Comparison of ENCODE assay signal across 8 mouse cellular contexts in the genomic region with DNA sequence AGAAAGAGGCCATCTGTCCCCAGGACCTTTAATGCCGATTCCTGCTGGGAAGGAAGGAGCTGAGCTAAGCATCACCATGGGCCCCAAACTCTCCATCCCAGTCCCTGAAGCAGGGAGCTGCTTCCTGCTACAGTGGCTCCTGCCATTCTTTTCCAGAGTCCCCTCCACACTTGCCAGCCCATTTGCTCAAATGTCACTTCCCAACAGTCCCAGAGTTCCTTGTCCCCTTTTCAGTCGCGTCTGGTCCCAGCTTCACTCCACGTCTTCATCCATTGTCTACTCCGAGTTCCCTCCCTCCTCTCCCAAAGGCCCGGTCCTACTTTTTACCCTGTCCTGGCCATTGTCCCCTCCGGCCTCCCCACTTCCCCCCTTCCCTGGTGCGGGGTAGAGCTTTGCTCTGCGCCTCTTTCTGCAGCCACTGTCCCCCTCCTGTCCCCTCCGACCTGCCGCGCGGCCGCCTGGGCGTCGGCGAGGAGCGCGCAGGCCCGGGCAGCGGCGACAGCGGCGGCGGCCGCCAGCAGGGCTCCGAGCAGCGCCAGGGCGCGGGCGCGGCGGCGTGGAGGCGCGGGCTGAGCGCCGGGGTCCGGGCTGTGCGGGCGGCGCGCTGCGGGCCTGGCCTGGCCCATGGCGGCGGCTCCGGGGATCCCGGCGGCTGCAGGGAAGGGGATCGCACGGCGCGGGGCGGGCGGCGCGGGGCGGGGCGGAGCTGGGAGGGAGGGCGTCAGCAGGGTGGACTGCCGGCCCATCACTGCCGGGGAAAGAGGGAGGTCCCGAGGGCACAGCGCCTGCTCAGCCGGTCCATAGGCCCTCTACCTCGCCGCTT. TPM values are rescaled to one million over a fixed set of nuclear protein-coding genes. Genes with fewer than 3 reads are reported as not detected.
DNase-seq lines count a peak whose midpoint lies in the region; ATAC-seq and TF ChIP-seq lines count a peak whose summit lies in the region.

A gene (minus strand): TSS at position 673 of the 823 bp plus-strand sequence.

- TF ChIP-seq CTCF in liver, adult 2 months (IDR thresholded peaks at IDR 0.05; ENCODE audit: low read depth, low read length) = no peak
- TF ChIP-seq CTCF in midbrain, postnatal 0 days (IDR thresholded peaks at IDR 0.05) = no peak

- H3K4me1 ChIP-seq in liver, adult 2 months (ENCODE audit: control insufficient read depth, insufficient read depth, low read length) = no peaks in the 10 kb centered on the region
- peaks cover 7% of the 10 kb centered on the region for H3K4me1 ChIP-seq in midbrain, postnatal 0 days (ENCODE audit: insufficient read depth, low read length)

- H3K27ac ChIP-seq in liver, adult 2 months (replicated peaks; ENCODE audit: insufficient read depth, low read depth, low read length) = no peak within 1 kb of the TSS
- H3K27ac ChIP-seq in midbrain, postnatal 0 days (ENCODE audit: low read depth, low read length) = peak within 1 kb of the TSS; percentile 81

- H3K79me2 ChIP-seq in liver, adult 2 months (ENCODE audit: control insufficient read depth, insufficient read depth, low read length) = no peaks in the 10 kb centered on the region

- H3K9ac ChIP-seq in liver, adult 2 months (ENCODE audit: low read depth, low read length) = peak within 1 kb of the TSS; percentile 58
- H3K9ac ChIP-seq in midbrain, postnatal 0 days (replicated peaks; ENCODE audit: low read length, poor library complexity, severe bottlenecking) = peak within 1 kb of the TSS; percentile 96

- peak within 1 kb of the TSS; percentile 86 for H3K4me2 ChIP-seq in midbrain, postnatal 0 days (ENCODE audit: low read depth, low read length, poor library complexity, severe bottlenecking)

- H3K9me3 ChIP-seq in midbrain, postnatal 0 days (ENCODE audit: low read length) = no peaks in the 10 kb centered on the region

- peak; percentile 41 for DNase-seq in thymus, postnatal 4 days
- no peak for DNase-seq in thymus, postnatal 10 days (ENCODE audit: low spot score in 2 of 2)
- DNase-seq in embryo, embryonic 11 days = peak; percentile 78
- DNase-seq in heart, adult 8-10 months (ENCODE audit: low spot score) = peak; percentile 57
- DNase-seq in kidney, adult 8-10 months = peak; percentile 26 to 32
- no peak for DNase-seq in liver, adult 2 months (ENCODE audit: extremely low read depth, low read depth, low spot score)
- DNase-seq in midbrain, postnatal 0 days (ENCODE audit: low spot score) = peak; percentile 52

- H3K36me3 ChIP-seq in liver, adult 2 months (ENCODE audit: control insufficient read depth, insufficient read depth, low read length) = no peaks in the 10 kb centered on the region
- H3K36me3 ChIP-seq in midbrain, postnatal 0 days (ENCODE audit: insufficient read depth, low read length) = peaks cover 8% of the 10 kb centered on the region; the same call in 1 of the 2 replicates

- 7% methylated on average over 64 of the region's 67 CpGs for WGBS in liver, adult 2 months
- under 1% methylated on average over 57 of the region's 67 CpGs for WGBS in midbrain, postnatal 0 days

- no peak for TF ChIP-seq POLR2A in liver, adult 2 months (IDR thresholded peaks at IDR 0.05; ENCODE audit: extremely low read depth, insufficient read depth, low read length)

- peak; percentile 64 for ATAC-seq in midbrain, postnatal 0 days (ENCODE audit: low FRiP score)
- no peak for ATAC-seq in activated CD4-positive, CD25-positive, alpha-beta regulatory T cell, adult 4 months

- H3K27me3 ChIP-seq in liver, adult 2 months (ENCODE audit: control insufficient read depth, insufficient read depth, low read length) = no peaks in the 10 kb centered on the region
- H3K27me3 ChIP-seq in midbrain, postnatal 0 days (ENCODE audit: insufficient read depth, low read length) = no peaks in the 10 kb centered on the region

- H3K4me3 ChIP-seq in liver, adult 2 months (ENCODE audit: insufficient read depth, low read depth, low read length) = peak within 1 kb of the TSS; percentile 63
- H3K4me3 ChIP-seq in midbrain, postnatal 0 days (ENCODE audit: low read depth, low read length) = peak within 1 kb of the TSS; percentile 81

RNA-seq across cellular contexts. Expression of the gene that starts here (rescaled TPM):
- 10 to 100 TPM; 17.1 to 20.4 (median 19.4) TPM for total RNA-seq in heart, adult 8-10 months (2022)
- 0.74 and 1.1 TPM in 2 replicates for total RNA-seq in liver, adult 2 months (2014; rRNA removed)
- polyA plus RNA-seq in liver, adult 2 months (2012; rRNA removed) = 1.2 and 2.4 TPM in 2 replicates
- total RNA-seq in midbrain, postnatal 0 days (2014; rRNA removed) = 22.8 and 26.1 TPM in 2 replicates
- 9.1 and 9.4 TPM in 2 replicates for polyA plus RNA-seq in midbrain, postnatal 0 days (2015; fragmentation: Nextera tagmentation; extraction: Ambion mirVana)
- under 1 TPM in 1 of 2 experiments, not detected in 1; 0.48 TPM for polyA plus RNA-seq in activated CD4-positive, CD25-positive, alpha-beta regulatory T cell, adult 4 months (2017; shearing (Covaris generic))

Comparison
In these comparisons a context has a peak if more than half of its experiments do, and no peak if none do; other contexts are left out.
1. DNase-seq: peak in thymus, postnatal 4 days (single experiment), embryo, embryonic 11 days (single experiment), heart, adult 8-10 months (single experiment), kidney, adult 8-10 months (2 of 2) and midbrain, postnatal 0 days (single experiment); none in thymus, postnatal 10 days (0 of 2) and liver, adult 2 months (single experiment).